Mouse (Mus musculus): ENCODE results near the gene Kcnk4.
"Not testable (repeated sequence)": the region's sequence is repeated elsewhere in the genome, so short reads cannot be mapped to it uniquely, and the experiment has no call there.

The Kcnk4 gene

GRCm38 (mm10) chr19:6916496-6916895, 17.8 kb downstream of the Kcnk4 start:
- DNase-seq (ENCODE audit: low read depth, low spot score): no peak

- no peak for DNase-seq (ENCODE audit: low read depth, low spot score)
These were observed 19.0 kb downstream of the Kcnk4 start for GRCm38 (mm10) chr19:6915276-6915675.

GRCm38 (mm10) chr19:6914540-6914939, 19.8 kb downstream of the Kcnk4 start:
- DNase-seq (ENCODE audit: low read depth, low spot score): no peak

GRCm38 (mm10) chr19:6913991-6914390, 20.3 kb downstream of the Kcnk4 start:
- no peak for DNase-seq (ENCODE audit: low read depth, low spot score)

- no peak for DNase-seq (ENCODE audit: low read depth, low spot score)
These were observed 21.3 kb downstream of the Kcnk4 start for GRCm38 (mm10) chr19:6913036-6913435.

GRCm38 (mm10) chr19:6912205-6912970, 21.9 kb downstream of the Kcnk4 start:
- no peak for DNase-seq (ENCODE audit: low read depth, low spot score)

- DNase-seq (ENCODE audit: low read depth, low spot score): no peak
These were observed 22.9 kb downstream of the Kcnk4 start for GRCm38 (mm10) chr19:6911101-6912074.

- not testable (repeated sequence) for DNase-seq (ENCODE audit: low read depth, low spot score)
These were observed 24.0 kb downstream of the Kcnk4 start for GRCm38 (mm10) chr19:6910306-6910705.

- peak; percentile 95 for DNase-seq (ENCODE audit: low read depth, low spot score)
These were observed 24.6 kb downstream of the Kcnk4 start, which contains the start of the genes Trmt112 and Prdx5 for GRCm38 (mm10) chr19:6909507-6910289. Gene Trmt112 (plus strand): TSS chr19:6909698. Gene Prdx5 (minus strand): TSS chr19:6910106.

- DNase-seq (ENCODE audit: low read depth, low spot score): no peak
These were observed 25.3 kb downstream of the Kcnk4 start for GRCm38 (mm10) chr19:6909021-6909420.

GRCm38 (mm10) chr19:6907811-6908540, 26.3 kb downstream of the Kcnk4 start:
- DNase-seq (ENCODE audit: low read depth, low spot score): no peak

- no peak for DNase-seq (ENCODE audit: low read depth, low spot score)
These were observed 27.2 kb downstream of the Kcnk4 start for GRCm38 (mm10) chr19:6907094-6907493.

- no peak for DNase-seq (ENCODE audit: low read depth, low spot score)
These were observed 28.1 kb downstream of the Kcnk4 start for GRCm38 (mm10) chr19:6906199-6906598.

GRCm38 (mm10) chr19:6905498-6906159, 28.7 kb downstream of the Kcnk4 start:
- DNase-seq (ENCODE audit: low read depth, low spot score): no peak

GRCm38 (mm10) chr19:6904846-6905245, 29.5 kb downstream of the Kcnk4 start:
- no peak for DNase-seq (ENCODE audit: low read depth, low spot score)

GRCm38 (mm10) chr19:6903031-6903430, 31.3 kb downstream of the Kcnk4 start:
- DNase-seq (ENCODE audit: low read depth, low spot score): no peak

- DNase-seq (ENCODE audit: low read depth, low spot score): no peak
These were observed 34.7 kb downstream of the Kcnk4 start for GRCm38 (mm10) chr19:6899641-6900040.

GRCm38 (mm10) chr19:6895608-6896305, 38.6 kb downstream of the Kcnk4 start:
- DNase-seq (ENCODE audit: low read depth, low spot score): not testable (repeated sequence)

- no peak for DNase-seq (ENCODE audit: low read depth, low spot score)
These were observed 40.4 kb downstream of the Kcnk4 start for GRCm38 (mm10) chr19:6893731-6894451.

Data from CD4-positive helper T cell, adult 2 months (primary cell).